Mouse (Mus musculus) ES-E14 (cell line): ENCODE measurements at regions not wholly inside any gene's neighbourhood (a gene's known extent, or its start where the extent isn't known, plus 50 kb on each side); places are given as distances from the start of the nearest gene placed in this dataset.

Experiments used
- CHD2 ChIP-seq: IDR thresholded peaks from 2 replicates; pipeline ENCODE4 v1.6.1; 2014; ENCODE audit warnings: mild to moderate bottlenecking, low read depth, low read length, inconsistent platforms
- ZNF384 ChIP-seq: IDR thresholded peaks from 2 replicates; pipeline ENCODE4 v1.6.1; 2012; ENCODE audit warnings: low read depth, low read length, inconsistent platforms

DNA sequence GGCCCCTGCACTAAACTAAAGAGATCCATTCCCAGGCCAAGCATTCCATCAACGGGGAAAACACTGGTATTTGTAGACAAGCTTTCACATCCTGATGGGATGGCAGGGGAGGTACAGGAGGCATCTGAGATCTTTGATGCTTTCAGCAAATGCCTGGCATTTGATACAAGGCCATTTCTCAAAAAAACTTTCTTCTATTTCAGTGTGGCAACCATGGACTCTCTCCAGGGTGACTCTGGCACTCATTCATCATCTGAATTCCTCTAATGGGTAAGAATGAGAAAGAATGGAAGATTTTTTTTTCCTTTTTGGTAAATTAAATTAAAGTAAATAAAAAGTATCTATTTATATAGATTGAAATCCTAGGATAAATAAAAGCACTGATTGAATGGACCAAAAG is 281.8 kb upstream of the Far2 start:
- TF ChIP-seq CHD2, result no peak
- no peak for TF ChIP-seq ZNF384
